Mouse (Mus musculus): ENCODE data around the gene Slc7a15. TPM values are rescaled to one million over a fixed set of nuclear protein-coding genes. Genes with fewer than 3 reads are reported as not detected.
"Not testable (repeated sequence)": the region's sequence is repeated elsewhere in the genome, so short reads cannot be mapped to it uniquely, and the experiment has no call there.

The Slc7a15 gene
- 0.16 and 0.28 TPM in 2 replicates for polyA plus RNA-seq (2012; rRNA removed)

DNA sequence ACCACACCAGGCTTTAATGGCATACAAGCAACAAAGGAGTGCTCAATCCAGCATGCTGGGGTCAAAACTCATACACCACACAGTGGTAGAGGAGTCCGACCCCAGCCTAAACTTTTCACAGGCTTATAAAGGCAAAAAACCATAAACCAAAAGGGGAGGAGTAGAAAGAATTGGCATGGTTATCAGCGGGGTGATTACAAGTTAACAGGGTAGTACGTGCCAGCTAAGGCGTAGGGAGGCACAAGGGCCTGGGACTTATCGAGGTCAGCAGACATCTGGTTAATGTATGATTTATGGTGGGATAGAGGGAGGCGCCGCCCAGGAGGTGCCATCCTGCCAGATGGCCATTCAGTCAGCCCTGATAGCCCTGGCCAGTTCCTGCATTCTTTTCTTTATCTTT, at the start of gene Slc7a15:
TSS of gene Slc7a15 (minus strand) at position 101 of the 400 bp plus-strand sequence.
- DNase-seq; H3K27me3 ChIP-seq (ENCODE audit: control insufficient read depth, insufficient read depth, low read length); H3K4me3 ChIP-seq (ENCODE audit: control insufficient read depth, insufficient read depth, low read length); H3K4me1 ChIP-seq (replicated peaks; ENCODE audit: control insufficient read depth, insufficient read depth, low read length); H3K27ac ChIP-seq (ENCODE audit: control insufficient read depth, insufficient read depth, low read length); H3K36me3 ChIP-seq (ENCODE audit: control insufficient read depth, insufficient read depth, low read length): not testable (repeated sequence)
- 93% methylated on average over 7 of the region's 7 CpGs for WGBS

DNA sequence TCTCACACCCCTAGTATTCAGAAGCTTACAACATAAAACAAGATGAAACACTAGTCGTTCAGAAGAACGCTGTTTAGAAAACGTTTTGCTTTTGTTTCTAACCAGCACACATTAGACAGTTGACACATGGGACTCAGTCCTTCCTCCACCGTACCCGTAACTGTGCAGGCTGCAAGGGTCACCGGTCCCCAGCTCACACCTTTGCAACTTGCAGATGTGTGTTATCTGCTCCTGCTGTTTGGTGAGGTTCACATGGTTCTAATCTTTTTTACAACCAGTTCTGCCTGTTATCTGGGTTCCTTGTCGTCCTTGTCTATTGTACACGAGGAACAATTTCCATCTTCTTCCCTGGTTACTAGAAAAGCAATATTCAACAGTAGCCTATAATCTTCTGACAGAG, 49.3 kb upstream of the Slc7a15 start:
- H3K4me3 ChIP-seq (ENCODE audit: control insufficient read depth, insufficient read depth, low read length); H3K27ac ChIP-seq (ENCODE audit: control insufficient read depth, insufficient read depth, low read length); H3K4me1 ChIP-seq (replicated peaks; ENCODE audit: control insufficient read depth, insufficient read depth, low read length); H3K36me3 ChIP-seq (ENCODE audit: control insufficient read depth, insufficient read depth, low read length); DNase-seq; H3K27me3 ChIP-seq (ENCODE audit: control insufficient read depth, insufficient read depth, low read length): not testable (repeated sequence)
- WGBS, result 85% methylated on average over 8 of the region's 8 CpGs

DNA sequence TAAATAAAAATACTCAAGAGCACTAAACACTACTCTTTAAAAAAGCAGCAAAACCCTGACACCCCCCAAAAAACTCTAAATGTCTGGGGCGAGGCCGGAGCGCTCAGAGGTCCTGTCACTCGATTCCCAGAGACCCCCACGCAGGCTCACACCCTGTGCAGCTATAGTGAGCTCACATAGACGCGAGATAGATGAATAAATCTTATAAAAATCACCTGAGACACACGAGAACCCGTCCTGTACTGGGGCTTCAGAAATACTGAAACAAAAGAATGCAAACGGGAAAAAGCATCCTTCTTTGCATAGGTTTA, 42.5 kb upstream of the Slc7a15 start:
- Histone ChIP-seq H3K4me1 (replicated peaks; ENCODE audit: control insufficient read depth, insufficient read depth, low read length) (no peaks in the 10 kb centered on the region; the same call in 1 of the 2 replicates), H3K4me3 (ENCODE audit: control insufficient read depth, insufficient read depth, low read length) (peak overlapping the region; percentile 83), H3K27me3 (ENCODE audit: control insufficient read depth, insufficient read depth, low read length) (no peaks in the 10 kb centered on the region), H3K36me3 (ENCODE audit: control insufficient read depth, insufficient read depth, low read length) (no peaks in the 10 kb centered on the region), H3K27ac (ENCODE audit: control insufficient read depth, insufficient read depth, low read length) (no peak overlapping the region)
- WGBS, result 32% methylated on average over 10 of the region's 10 CpGs
- no peak for TF ChIP-seq CTCF (IDR thresholded peaks at IDR 0.05; ENCODE audit: borderline replicate concordance, control insufficient read depth, extremely low read depth, insufficient read depth, low read length, poor library complexity)
- no peak for TF ChIP-seq POLR2A (IDR thresholded peaks at IDR 0.05; ENCODE audit: control insufficient read depth, extremely low read depth, insufficient read depth, low read length, poor library complexity)
- peak; percentile 29 for DNase-seq

DNA sequence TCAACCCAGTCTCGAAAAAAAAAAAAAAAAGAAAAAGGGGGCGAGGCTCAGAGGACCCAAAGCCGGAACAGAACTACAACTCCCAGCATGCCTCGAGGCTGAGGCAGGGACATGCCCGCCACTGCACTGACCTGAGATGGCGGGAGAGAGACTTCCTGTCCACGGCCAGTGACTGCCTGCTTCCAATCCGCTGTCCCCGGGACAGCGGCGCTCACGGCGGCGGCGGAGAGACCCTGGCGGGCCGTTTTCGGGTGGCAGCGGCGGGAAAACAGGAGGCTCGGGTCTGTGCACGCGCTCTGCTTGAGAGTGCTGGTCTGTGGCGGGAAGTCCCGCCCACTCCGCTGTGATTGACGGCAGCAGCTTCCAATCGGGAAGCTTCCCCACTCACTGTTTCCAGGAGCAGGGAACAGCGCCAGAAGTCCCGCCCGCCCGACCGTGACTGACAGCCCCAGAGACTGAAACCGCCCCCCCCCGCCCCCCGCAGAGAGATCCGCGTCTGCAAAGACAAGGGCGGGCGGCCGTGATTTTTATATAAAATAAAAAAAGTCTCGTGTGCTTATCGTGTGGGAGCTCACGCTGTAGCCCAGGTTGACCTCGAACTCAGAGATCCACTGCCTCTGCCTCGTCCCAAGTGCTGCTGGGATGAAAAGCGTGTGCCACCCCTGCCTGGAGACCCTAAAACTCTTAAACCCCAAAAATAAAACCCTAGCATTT, 42.0 kb upstream of the Slc7a15 start:
- TF ChIP-seq POLR2A (IDR thresholded peaks at IDR 0.05; ENCODE audit: control insufficient read depth, extremely low read depth, insufficient read depth, low read length, poor library complexity) (0 out of 2 replicates have a peak, but pooled peaks have one; percentile 50), CTCF (IDR thresholded peaks at IDR 0.05; ENCODE audit: borderline replicate concordance, control insufficient read depth, extremely low read depth, insufficient read depth, low read length, poor library complexity) (0 out of 2 replicates have a peak, but pooled peaks have one; percentile 30)
- no peaks in the 10 kb centered on the region for H3K27me3 ChIP-seq (ENCODE audit: control insufficient read depth, insufficient read depth, low read length)
- H3K27ac ChIP-seq (ENCODE audit: control insufficient read depth, insufficient read depth, low read length), result peak overlapping the region; percentile 65
- H3K4me1 ChIP-seq (replicated peaks; ENCODE audit: control insufficient read depth, insufficient read depth, low read length), result no peaks in the 10 kb centered on the region; the same call in 1 of the 2 replicates
- WGBS, result under 1% methylated on average over 47 of the region's 47 CpGs
- peak overlapping the region; percentile 83 for H3K4me3 ChIP-seq (ENCODE audit: control insufficient read depth, insufficient read depth, low read length)
- H3K36me3 ChIP-seq (ENCODE audit: control insufficient read depth, insufficient read depth, low read length), result no peaks in the 10 kb centered on the region
- peak; percentile 98 for DNase-seq

DNA sequence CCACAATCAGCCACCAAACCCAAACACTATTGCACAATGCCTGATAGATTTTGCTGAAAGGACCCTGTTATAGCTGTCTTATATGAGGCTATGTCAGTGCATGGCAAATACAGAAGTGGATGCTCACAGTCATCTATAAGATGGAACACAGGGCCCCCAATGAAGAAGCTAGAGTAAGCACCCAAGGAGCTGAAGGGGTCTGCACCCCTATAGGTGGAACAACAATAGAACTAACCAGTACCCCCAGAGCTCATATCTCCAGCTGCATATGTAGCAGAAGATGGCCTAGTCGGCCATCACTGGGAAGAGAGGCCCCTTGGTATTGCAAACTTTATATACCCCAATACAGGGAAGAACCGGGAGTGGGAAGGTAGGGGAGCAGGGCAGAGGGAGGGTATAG, 41.3 kb upstream of the Slc7a15 start:
- H3K4me3 ChIP-seq (ENCODE audit: control insufficient read depth, insufficient read depth, low read length); DNase-seq; H3K36me3 ChIP-seq (ENCODE audit: control insufficient read depth, insufficient read depth, low read length); H3K4me1 ChIP-seq (replicated peaks; ENCODE audit: control insufficient read depth, insufficient read depth, low read length); H3K27ac ChIP-seq (ENCODE audit: control insufficient read depth, insufficient read depth, low read length); H3K27me3 ChIP-seq (ENCODE audit: control insufficient read depth, insufficient read depth, low read length): not testable (repeated sequence)
- 4% methylated on average over 2 of the region's 2 CpGs for WGBS

DNA sequence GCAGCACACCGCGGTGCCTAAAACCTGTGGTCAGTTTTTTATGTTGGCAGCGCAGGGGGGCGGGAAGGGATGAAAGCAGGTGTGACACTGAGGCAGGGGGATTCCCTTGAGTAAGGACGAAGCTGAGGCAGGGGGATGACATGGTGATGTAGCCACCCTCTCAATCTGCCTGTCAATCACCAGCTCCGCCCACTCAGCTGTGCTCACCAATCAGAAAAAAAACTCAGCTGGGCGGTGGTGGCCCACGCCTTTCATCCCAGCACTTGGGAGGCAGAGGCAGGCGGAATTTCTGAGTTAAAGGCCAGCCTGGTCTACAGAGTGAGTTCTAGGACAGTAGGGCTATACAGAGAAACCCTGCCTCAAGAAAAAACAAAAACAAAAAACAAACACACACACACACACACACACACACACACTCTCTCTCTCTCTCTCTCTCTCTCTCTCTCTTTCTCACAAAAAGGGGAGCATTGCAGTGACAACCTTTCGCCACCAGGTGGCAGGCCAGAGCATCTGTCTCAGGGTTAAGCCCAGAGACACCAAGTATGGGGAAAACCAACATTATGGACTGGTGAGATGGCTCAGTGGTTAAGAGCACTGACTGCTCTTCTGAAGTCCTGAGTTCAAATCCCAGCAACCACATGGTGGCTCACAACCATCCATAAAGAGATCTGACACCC, 39.7 kb upstream of the Slc7a15 start:
- H3K27me3 ChIP-seq (ENCODE audit: control insufficient read depth, insufficient read depth, low read length); H3K4me3 ChIP-seq (ENCODE audit: control insufficient read depth, insufficient read depth, low read length): not testable (repeated sequence)
- WGBS, result 64% methylated on average over 10 of the region's 10 CpGs

DNA sequence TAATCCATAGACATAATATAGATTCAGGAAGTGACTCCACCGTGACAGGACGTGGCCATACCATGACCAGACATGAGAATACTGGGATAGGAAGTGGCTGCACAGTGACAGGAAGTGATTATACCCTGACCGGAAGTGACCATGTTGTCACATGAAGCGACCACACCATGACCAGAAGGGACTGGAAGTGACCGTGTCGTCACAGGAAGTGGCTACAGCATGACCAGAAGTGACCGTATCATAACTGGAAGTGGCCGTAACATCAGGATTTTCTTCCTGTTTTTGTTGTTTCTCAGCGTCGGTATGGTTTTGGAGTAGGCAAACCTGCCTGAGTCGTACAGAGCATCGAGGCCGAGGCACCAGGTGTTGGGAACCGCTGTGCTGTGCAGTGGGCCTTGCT, 38.1 kb upstream of the Slc7a15 start:
- Histone ChIP-seq H3K27me3 (ENCODE audit: control insufficient read depth, insufficient read depth, low read length) (no peaks in the 10 kb centered on the region), H3K36me3 (ENCODE audit: control insufficient read depth, insufficient read depth, low read length) (no peaks in the 10 kb centered on the region), H3K27ac (ENCODE audit: control insufficient read depth, insufficient read depth, low read length) (no peak overlapping the region), H3K4me1 (replicated peaks; ENCODE audit: control insufficient read depth, insufficient read depth, low read length) (no peaks in the 10 kb centered on the region; the same call in 1 of the 2 replicates), H3K4me3 (ENCODE audit: control insufficient read depth, insufficient read depth, low read length) (no peak overlapping the region)
- DNase-seq, result no peak
- TF ChIP-seq CTCF (IDR thresholded peaks at IDR 0.05; ENCODE audit: borderline replicate concordance, control insufficient read depth, extremely low read depth, insufficient read depth, low read length, poor library complexity) (no peak), POLR2A (IDR thresholded peaks at IDR 0.05; ENCODE audit: control insufficient read depth, extremely low read depth, insufficient read depth, low read length, poor library complexity) (no peak)
- 90% methylated on average over 14 of the region's 14 CpGs for WGBS

More for the DNA sequence above, 39.7 kb upstream of the Slc7a15 start:
- not testable (repeated sequence) for H3K4me1 ChIP-seq (replicated peaks; ENCODE audit: control insufficient read depth, insufficient read depth, low read length); H3K27ac ChIP-seq (ENCODE audit: control insufficient read depth, insufficient read depth, low read length); H3K36me3 ChIP-seq (ENCODE audit: control insufficient read depth, insufficient read depth, low read length)
- peak; percentile 89 for DNase-seq

Data from thymus, adult 2 months (tissue).